Mouse (Mus musculus): ENCODE measurements around the gene Slamf6. TPM values are rescaled to one million over a fixed set of nuclear protein-coding genes. Genes with fewer than 3 reads are reported as not detected.
"Not testable (repeated sequence)": the region's sequence is repeated elsewhere in the genome, so short reads cannot be mapped to it uniquely, and the experiment has no call there.

Slamf6 gene
- total RNA-seq, 2 experiments from 2014 or later: not detected

GRCm38 (mm10) chr1:171957411-171957810 is 40.1 kb downstream of the Slamf6 start:
- no peak for DNase-seq

- DNase-seq: no peak
These were observed 43.4 kb downstream of the Slamf6 start for GRCm38 (mm10) chr1:171960726-171961125.

DNA sequence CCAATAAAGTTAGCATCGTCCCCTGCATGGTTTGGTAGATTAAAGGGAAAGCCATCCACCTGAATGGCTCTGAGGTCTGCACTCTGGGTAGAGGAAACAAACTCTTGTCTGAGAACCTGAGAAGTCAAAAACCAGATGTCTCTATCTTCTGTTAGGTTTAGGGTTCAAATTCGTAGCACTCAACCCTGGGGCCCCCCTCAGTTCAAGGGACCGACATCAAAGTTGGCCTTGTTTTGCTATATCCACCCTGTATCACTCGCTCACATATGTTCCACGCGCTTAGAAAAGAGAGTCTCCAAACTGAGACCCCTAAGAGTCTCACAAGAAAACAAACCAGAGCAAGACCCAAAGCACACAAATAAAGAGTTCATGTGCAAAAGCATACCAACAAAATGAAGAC is 44.4 kb downstream of the Slamf6 start:
- no peak for DNase-seq

DNA sequence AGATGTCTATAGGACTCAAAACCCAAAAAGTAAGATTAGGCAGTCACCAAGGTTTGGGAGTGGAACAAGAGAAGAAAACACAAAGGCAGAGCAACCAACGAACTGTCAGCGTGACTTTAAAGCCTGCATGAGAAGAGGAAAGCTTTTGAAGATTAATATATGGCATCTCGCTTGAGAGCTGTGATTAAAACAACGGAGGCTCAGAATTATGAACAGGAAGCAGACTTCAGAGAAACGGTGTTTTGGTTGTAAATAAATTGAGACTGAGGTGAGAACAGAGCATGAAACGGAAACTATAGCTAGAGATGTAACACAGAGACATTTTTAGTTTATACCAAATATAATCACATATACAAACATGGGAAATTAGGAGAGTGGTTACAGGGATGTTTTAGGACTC is 46.3 kb downstream of the Slamf6 start:
- no peak for DNase-seq

GRCm38 (mm10) chr1:171966054-171966790 is 48.9 kb downstream of the Slamf6 start:
- DNase-seq: no peak

- no peak for DNase-seq
These were observed 51.9 kb downstream of the Slamf6 start for GRCm38 (mm10) chr1:171969221-171969620.

GRCm38 (mm10) chr1:171970854-171971586 is 53.7 kb downstream of the Slamf6 start:
- DNase-seq: no peak

GRCm38 (mm10) chr1:171974361-171974760 is 57.0 kb downstream of the Slamf6 start:
- not testable (repeated sequence) for DNase-seq

GRCm38 (mm10) chr1:171975377-171975776 is 58.1 kb downstream of the Slamf6 start:
- no peak for DNase-seq

DNA sequence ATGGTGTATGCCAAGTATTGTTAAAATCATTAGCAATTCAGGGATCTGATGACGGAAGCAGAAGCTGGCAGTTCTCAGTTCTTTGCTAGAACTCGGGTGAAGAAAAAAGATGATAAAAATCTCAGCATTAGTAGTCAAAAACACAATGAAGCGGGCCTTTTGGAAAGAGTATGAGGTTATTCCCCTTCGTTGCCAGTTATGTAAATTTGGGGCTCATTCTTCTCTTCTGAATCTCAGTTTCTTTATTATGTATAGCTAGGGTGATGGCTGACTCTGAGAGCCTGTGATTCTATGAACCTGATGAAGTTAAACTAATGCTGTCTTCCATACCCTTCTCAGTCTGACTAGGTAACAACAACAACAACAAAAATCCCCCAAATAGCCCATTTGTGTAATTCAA is 58.5 kb downstream of the Slamf6 start:
- no peak for DNase-seq

- DNase-seq: no peak
These were observed 59.7 kb downstream of the Slamf6 start for GRCm38 (mm10) chr1:171976826-171977539.

GRCm38 (mm10) chr1:171977891-171978290 is 60.6 kb downstream of the Slamf6 start:
- no peak for DNase-seq

GRCm38 (mm10) chr1:171979969-171980730 is 62.8 kb downstream of the Slamf6 start:
- DNase-seq: no peak

GRCm38 (mm10) chr1:171982170-171982569 is 64.9 kb downstream of the Slamf6 start:
- DNase-seq: no peak

- no peak for DNase-seq
These were observed 65.4 kb downstream of the Slamf6 start for GRCm38 (mm10) chr1:171982740-171983139.

GRCm38 (mm10) chr1:171983372-171984001 is 66.2 kb downstream of the Slamf6 start:
- no peak for DNase-seq

DNA sequence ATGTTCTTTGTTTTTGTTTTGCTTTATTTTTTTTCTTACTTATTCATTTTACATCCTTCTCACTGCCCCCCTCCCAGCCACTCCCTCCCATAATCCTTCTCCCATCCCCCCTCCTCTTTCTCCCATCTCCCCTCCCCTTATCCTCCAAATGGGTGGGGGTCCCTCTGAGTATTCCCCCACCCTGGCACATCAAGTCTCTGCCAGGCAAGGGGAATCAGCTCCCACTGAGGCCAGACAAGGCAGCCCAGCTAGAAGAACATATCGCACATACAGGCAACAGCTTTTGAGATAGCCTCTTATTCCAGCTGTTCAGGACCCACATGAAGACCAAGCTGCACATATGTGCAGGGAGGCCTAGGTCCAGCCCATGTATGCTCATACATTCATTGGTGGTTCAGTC is 66.8 kb downstream of the Slamf6 start:
- no peak for DNase-seq

GRCm38 (mm10) chr1:171991883-171992282 is 74.6 kb downstream of the Slamf6 start:
- no peak for DNase-seq

GRCm38 (mm10) chr1:171992901-171993530 is 75.7 kb downstream of the Slamf6 start:
- DNase-seq: no peak

- DNase-seq: no peak
These were observed 77.2 kb downstream of the Slamf6 start for GRCm38 (mm10) chr1:171994501-171994900.
